Mouse (Mus musculus): ENCODE data around the gene Nr2c1.

Gene Nr2c1

GRCm38 (mm10) chr10:94140227-94140931, 7.4 kb upstream of the Nr2c1 start:
- DNase-seq: no peak

GRCm38 (mm10) chr10:94142427-94142826, 5.4 kb upstream of the Nr2c1 start:
- DNase-seq: no peak

GRCm38 (mm10) chr10:94144581-94144980, 3.2 kb upstream of the Nr2c1 start:
- no peak for DNase-seq

- DNase-seq: no peak
Measured at GRCm38 (mm10) chr10:94147391-94147755, 450 bp upstream of the Nr2c1 start.

- no peak for DNase-seq
Measured at GRCm38 (mm10) chr10:94151488-94151887, 3.7 kb downstream of the Nr2c1 start.

- DNase-seq: no peak
Measured at GRCm38 (mm10) chr10:94153841-94154240, 6.0 kb downstream of the Nr2c1 start.

GRCm38 (mm10) chr10:94158962-94159361, 11.1 kb downstream of the Nr2c1 start:
- DNase-seq: no peak

- DNase-seq: no peak
Measured at GRCm38 (mm10) chr10:94159406-94159805, 11.6 kb downstream of the Nr2c1 start.

- DNase-seq: no peak
Measured at GRCm38 (mm10) chr10:94161051-94161765, 13.4 kb downstream of the Nr2c1 start.

- DNase-seq: no peak
Measured at GRCm38 (mm10) chr10:94162031-94162430, 14.2 kb downstream of the Nr2c1 start.

GRCm38 (mm10) chr10:94164104-94164845, 16.5 kb downstream of the Nr2c1 start:
- DNase-seq: no peak

GRCm38 (mm10) chr10:94165426-94165825, 17.6 kb downstream of the Nr2c1 start:
- DNase-seq: no peak

GRCm38 (mm10) chr10:94167051-94167750, 19.4 kb downstream of the Nr2c1 start:
- DNase-seq: no peak

GRCm38 (mm10) chr10:94171440-94172130, 23.8 kb downstream of the Nr2c1 start:
- no peak for DNase-seq

- DNase-seq: no peak
Measured at GRCm38 (mm10) chr10:94172137-94172536, 24.3 kb downstream of the Nr2c1 start.

- DNase-seq: no peak
Measured at GRCm38 (mm10) chr10:94172706-94173105, 24.9 kb downstream of the Nr2c1 start.

GRCm38 (mm10) chr10:94174652-94175051, 26.8 kb downstream of the Nr2c1 start:
- no peak for DNase-seq

GRCm38 (mm10) chr10:94183199-94183598, 35.4 kb downstream of the Nr2c1 start:
- no peak for DNase-seq

GRCm38 (mm10) chr10:94198482-94199405, 50.9 kb downstream of the Nr2c1 start, which contains the start of gene Ndufa12:
Gene Ndufa12, plus strand, starts transcription at chr10:94198720.
- peak; percentile 96 for DNase-seq

GRCm38 (mm10) chr10:94204973-94205372, 57.1 kb downstream of the Nr2c1 start:
- no peak for DNase-seq

Data from cerebellum, adult 9-10 months (tissue).